8 mouse cellular contexts compared by ENCODE assay signal in genomic region chr11:32200992-32201391, GRCm38 (mm10). TPM values are rescaled to one million over a fixed set of nuclear protein-coding genes. Genes with fewer than 3 reads are reported as not detected.
"Had no signal": no experiment of that assay in that cellular context is flagged by ENCODE, and none has a peak within 500 bp of the region (broad histone marks: within the 10 kb centered on the region; RNA-seq: fewer than 3 reads in every experiment).

No protein-coding gene starts in this region.

RNA-seq across cellular contexts. Expression of gene Il9r, which starts 0.9 kb away (rescaled TPM):
- total RNA-seq: layer of hippocampus, adult 8-10 months; layer of hippocampus, postnatal 14 days; left cerebral cortex, adult 18-20 months; left cerebral cortex, postnatal 14 days had no signal
- polyA plus RNA-seq: limb, embryonic 10.5 days; liver, embryonic 16.5 days; midbrain, embryonic 14.5 days; neural tube, embryonic 15.5 days had no signal
